Mouse (Mus musculus) midbrain, embryonic 13.5 days (tissue): Measurements from ENCODE around the gene Tnfrsf1b. TPM values are rescaled to one million over a fixed set of nuclear protein-coding genes. Genes with fewer than 3 reads are reported as not detected.

Source experiments
- ATAC-seq: fragments of 200-750 bp; cut with Nextera tagmentation; 2 replicates; pipeline ENCODE4 v1.8.0; 2017; ENCODE audit warnings: mild to moderate bottlenecking, moderate TSS enrichment, moderate library complexity
- H3K27ac ChIP-seq: fragments of 300-500 bp; sonication (generic); 2 replicates; pipeline ENCODE4 v1.5.1; 2015; ENCODE audit warnings: inconsistent platforms, mild to moderate bottlenecking, moderate library complexity
- H3K27me3 ChIP-seq: fragments of 300-500 bp; sonication (generic); 2 replicates; pipeline ENCODE4 v1.6.1; 2015; ENCODE audit warnings: mild to moderate bottlenecking, inconsistent platforms
- H3K36me3 ChIP-seq: fragments of 300-500 bp; sonication (generic); 2 replicates; pipeline ENCODE4 v1.6.1; 2015; ENCODE audit warnings: mild to moderate bottlenecking, inconsistent platforms
- H3K4me1 ChIP-seq: fragments of 300-500 bp; sonication (generic); replicated peaks from 2 replicates; pipeline ENCODE4 v1.6.1; 2015; ENCODE audit warnings: inconsistent platforms
- H3K4me2 ChIP-seq: fragments of 300-500 bp; sonication (generic); replicated peaks from 2 replicates; pipeline ENCODE4 v1.6.1; 2015; ENCODE audit warnings: moderate library complexity, mild to moderate bottlenecking, inconsistent platforms
- H3K4me3 ChIP-seq: fragments of 300-500 bp; sonication (generic); replicated peaks from 2 replicates; pipeline ENCODE4 v1.5.1; 2015; ENCODE audit warnings: mild to moderate bottlenecking, inconsistent platforms
- H3K9ac ChIP-seq: fragments of 300-500 bp; sonication (generic); replicated peaks from 2 replicates; pipeline ENCODE4 v1.6.1; 2015; ENCODE audit warnings: mild to moderate bottlenecking, inconsistent platforms
- H3K9me3 ChIP-seq: fragments of 300-500 bp; sonication (generic); 2 replicates; pipeline ENCODE4 v1.6.1; 2016; ENCODE audit warnings: mild to moderate bottlenecking, inconsistent platforms
- WGBS: fragments of 180-500 bp; shearing (Covaris S2); methylation state at CpG from one replicate; pipeline ENCODE4 v1.1.7; 2015; 5-methylcytosine and 5-hydroxymethylcytosine counted together
- polyA plus RNA-seq: library from polyadenylated mRNA; unstranded; fragments of >200 nt; fragmentation: Nextera tagmentation; extraction: Ambion mirVana; gene quantifications from 2 replicates; pipeline ENCODE4 v1.2.1, GENCODE M21; 2015

Gene Tnfrsf1b
- polyA plus RNA-seq, 1 experiment from 2014 or later, result 2.0 TPM

- ATAC-seq, result no peak
- no peaks in the 10 kb centered on the region for H3K9me3 ChIP-seq
- 94% methylated on average over 4 of the region's 4 CpGs for WGBS
- H3K4me1 ChIP-seq, result peaks cover 3% of the 10 kb centered on the region
- H3K27me3 ChIP-seq, result peaks cover 13% of the 10 kb centered on the region
- no peak overlapping the region for H3K27ac ChIP-seq
- H3K9ac ChIP-seq, result no peak overlapping the region
- no peak overlapping the region for H3K4me2 ChIP-seq
- H3K4me3 ChIP-seq, result no peak overlapping the region
- H3K36me3 ChIP-seq, result no peaks in the 10 kb centered on the region
Measured at GRCm38 (mm10) chr4:145251546-145251945, 4.9 kb upstream of the Tnfrsf1b start.

- no peak overlapping the region for H3K4me3 ChIP-seq
- no peak for ATAC-seq
- H3K36me3 ChIP-seq, result no peaks in the 10 kb centered on the region
- no peak overlapping the region for H3K4me2 ChIP-seq
- H3K27ac ChIP-seq, result no peak overlapping the region
- WGBS, result 93% methylated on average over 4 of the region's 4 CpGs
- peaks cover 26% of the 10 kb centered on the region for H3K27me3 ChIP-seq
- peaks cover 9% of the 10 kb centered on the region for H3K4me1 ChIP-seq
- H3K9ac ChIP-seq, result no peak overlapping the region
- no peaks in the 10 kb centered on the region for H3K9me3 ChIP-seq
Measured at GRCm38 (mm10) chr4:145250002-145250401, 3.3 kb upstream of the Tnfrsf1b start.

GRCm38 (mm10) chr4:145247556-145247955, 886 bp upstream of the Tnfrsf1b start:
- WGBS, result 66% methylated on average over 2 of the region's 2 CpGs
- peaks cover 9% of the 10 kb centered on the region for H3K4me1 ChIP-seq
- H3K4me3 ChIP-seq, result no peak overlapping the region
- no peak overlapping the region for H3K27ac ChIP-seq
- H3K36me3 ChIP-seq, result no peaks in the 10 kb centered on the region
- no peak overlapping the region for H3K9ac ChIP-seq
- no peaks in the 10 kb centered on the region for H3K9me3 ChIP-seq
- H3K27me3 ChIP-seq, result peaks cover 32% of the 10 kb centered on the region
- no peak for ATAC-seq
- H3K4me2 ChIP-seq, result no peak overlapping the region

GRCm38 (mm10) chr4:145245581-145245980, 1.1 kb downstream of the Tnfrsf1b start:
- H3K36me3 ChIP-seq, result no peaks in the 10 kb centered on the region
- 87% methylated on average over 3 of the region's 3 CpGs for WGBS
- peak overlapping the region; percentile 43; the same call in 1 of the 2 replicates for H3K4me3 ChIP-seq
- no peak overlapping the region for H3K9ac ChIP-seq
- ATAC-seq, result no peak
- H3K27me3 ChIP-seq, result peaks cover 32% of the 10 kb centered on the region
- H3K27ac ChIP-seq, result no peak overlapping the region
- peaks cover 9% of the 10 kb centered on the region for H3K4me1 ChIP-seq
- peak overlapping the region; percentile 67 for H3K4me2 ChIP-seq
- no peaks in the 10 kb centered on the region for H3K9me3 ChIP-seq

GRCm38 (mm10) chr4:145244676-145245075, 2.0 kb downstream of the Tnfrsf1b start:
- no peak for ATAC-seq
- Histone ChIP-seq H3K4me3 (no peak overlapping the region), H3K9me3 (no peaks in the 10 kb centered on the region), H3K27me3 (peaks cover 32% of the 10 kb centered on the region), H3K4me2 (no peak overlapping the region), H3K9ac (no peak overlapping the region), H3K27ac (no peak overlapping the region), H3K4me1 (peaks cover 9% of the 10 kb centered on the region), H3K36me3 (no peaks in the 10 kb centered on the region)
- 94% methylated on average over 2 of the region's 2 CpGs for WGBS

GRCm38 (mm10) chr4:145242719-145243350, 3.8 kb downstream of the Tnfrsf1b start:
- Histone ChIP-seq H3K27me3 (peaks cover 31% of the 10 kb centered on the region), H3K9ac (no peak overlapping the region), H3K27ac (no peak overlapping the region), H3K36me3 (no peaks in the 10 kb centered on the region), H3K9me3 (no peaks in the 10 kb centered on the region), H3K4me1 (peaks cover 9% of the 10 kb centered on the region), H3K4me2 (no peak overlapping the region), H3K4me3 (no peak overlapping the region)
- ATAC-seq, result no peak
- WGBS, result 63% methylated on average over 1 of the region's 1 CpGs

GRCm38 (mm10) chr4:145240723-145241231, 5.9 kb downstream of the Tnfrsf1b start:
- no peak overlapping the region for H3K27ac ChIP-seq
- 79% methylated on average over 4 of the region's 4 CpGs for WGBS
- no peak overlapping the region for H3K4me3 ChIP-seq
- no peaks in the 10 kb centered on the region for H3K9me3 ChIP-seq
- no peak overlapping the region for H3K4me2 ChIP-seq
- no peak overlapping the region for H3K9ac ChIP-seq
- peaks cover 13% of the 10 kb centered on the region for H3K27me3 ChIP-seq
- no peak for ATAC-seq
- no peaks in the 10 kb centered on the region for H3K4me1 ChIP-seq
- no peaks in the 10 kb centered on the region for H3K36me3 ChIP-seq

- Histone ChIP-seq H3K9ac (no peak overlapping the region), H3K4me2 (no peak overlapping the region), H3K36me3 (no peaks in the 10 kb centered on the region), H3K9me3 (no peaks in the 10 kb centered on the region), H3K4me1 (no peaks in the 10 kb centered on the region), H3K27ac (no peak overlapping the region), H3K4me3 (no peak overlapping the region), H3K27me3 (no peaks in the 10 kb centered on the region)
- ATAC-seq, result peak; percentile 43; the same call in 1 of the 2 replicates
- 70% methylated on average over 4 of the region's 4 CpGs for WGBS
Measured at GRCm38 (mm10) chr4:145239049-145239830, 7.4 kb downstream of the Tnfrsf1b start.

- 92% methylated on average over 7 of the region's 7 CpGs for WGBS
- no peak for ATAC-seq
- H3K27ac ChIP-seq, result no peak overlapping the region
- H3K4me2 ChIP-seq, result no peak overlapping the region
- no peaks in the 10 kb centered on the region for H3K36me3 ChIP-seq
- no peak overlapping the region for H3K9ac ChIP-seq
- no peak overlapping the region for H3K4me3 ChIP-seq
- no peaks in the 10 kb centered on the region for H3K9me3 ChIP-seq
- H3K4me1 ChIP-seq, result peaks cover 4% of the 10 kb centered on the region; the same call in 1 of the 2 replicates
- no peaks in the 10 kb centered on the region for H3K27me3 ChIP-seq
Measured at GRCm38 (mm10) chr4:145236027-145236426, 10.6 kb downstream of the Tnfrsf1b start.

- no peak overlapping the region for H3K27ac ChIP-seq
- no peaks in the 10 kb centered on the region for H3K36me3 ChIP-seq
- no peak overlapping the region for H3K9ac ChIP-seq
- peaks cover 4% of the 10 kb centered on the region; the same call in 1 of the 2 replicates for H3K4me1 ChIP-seq
- no peaks in the 10 kb centered on the region for H3K27me3 ChIP-seq
- no peak for ATAC-seq
- 22% methylated on average over 3 of the region's 3 CpGs for whole genome bisulfite sequencing
- H3K4me2 ChIP-seq, result no peak overlapping the region
- H3K9me3 ChIP-seq, result no peaks in the 10 kb centered on the region
- H3K4me3 ChIP-seq, result no peak overlapping the region
Measured at GRCm38 (mm10) chr4:145233487-145234228, 13.0 kb downstream of the Tnfrsf1b start.

- Histone ChIP-seq H3K27me3 (no peaks in the 10 kb centered on the region), H3K4me2 (no peak overlapping the region), H3K4me3 (no peak overlapping the region), H3K9ac (no peak overlapping the region), H3K36me3 (no peaks in the 10 kb centered on the region), H3K9me3 (no peaks in the 10 kb centered on the region), H3K27ac (no peak overlapping the region), H3K4me1 (peaks cover 4% of the 10 kb centered on the region; the same call in 1 of the 2 replicates)
- ATAC-seq, result no peak
- WGBS, result 90% methylated on average over 5 of the region's 5 CpGs
Measured at GRCm38 (mm10) chr4:145231732-145232131, 14.9 kb downstream of the Tnfrsf1b start.

- no peaks in the 10 kb centered on the region for H3K36me3 ChIP-seq
- H3K9me3 ChIP-seq, result no peaks in the 10 kb centered on the region
- no peak overlapping the region for H3K4me2 ChIP-seq
- H3K4me3 ChIP-seq, result no peak overlapping the region
- peaks cover 4% of the 10 kb centered on the region; the same call in 1 of the 2 replicates for H3K4me1 ChIP-seq
- WGBS, result 94% methylated on average over 2 of the region's 2 CpGs
- H3K27me3 ChIP-seq, result no peaks in the 10 kb centered on the region
- no peak overlapping the region for H3K27ac ChIP-seq
- ATAC-seq, result no peak
- no peak overlapping the region for H3K9ac ChIP-seq
Measured at GRCm38 (mm10) chr4:145230647-145231046, 16.0 kb downstream of the Tnfrsf1b start.
